Mouse (Mus musculus): ENCODE measurements at regions not wholly inside any gene's neighbourhood (a gene's known extent, or its start where the extent isn't known, plus 50 kb on each side); places are given as distances from the start of the nearest gene placed in this dataset.

GRCm38 (mm10) chr6:31285981-31286737 lies 112.4 kb upstream of the Mkln1 start:
- no peak for DNase-seq

GRCm38 (mm10) chr6:31287176-31287575 lies 111.4 kb upstream of the Mkln1 start:
- DNase-seq: no peak

- DNase-seq: no peak
These were observed 110.8 kb upstream of the Mkln1 start for GRCm38 (mm10) chr6:31287686-31288085.

GRCm38 (mm10) chr6:31288421-31289233 lies 109.9 kb upstream of the Mkln1 start:
- peak; percentile 42 for DNase-seq

- DNase-seq: no peak
These were observed 109.4 kb upstream of the Mkln1 start for GRCm38 (mm10) chr6:31289234-31289486.

GRCm38 (mm10) chr6:31292081-31292480 lies 106.5 kb upstream of the Mkln1 start:
- DNase-seq: no peak

- DNase-seq: no peak
These were observed 105.5 kb upstream of the Mkln1 start for GRCm38 (mm10) chr6:31293008-31293407.

- no peak for DNase-seq
These were observed 99.1 kb upstream of the Mkln1 start for GRCm38 (mm10) chr6:31299395-31299794.

GRCm38 (mm10) chr6:31305736-31306135 lies 92.8 kb upstream of the Mkln1 start:
- no peak for DNase-seq

GRCm38 (mm10) chr6:31307047-31307633 lies 91.4 kb upstream of the Mkln1 start:
- DNase-seq: no peak

GRCm38 (mm10) chr6:31307899-31308298 lies 90.6 kb upstream of the Mkln1 start:
- no peak for DNase-seq

- no peak for DNase-seq
These were observed 87.9 kb upstream of the Mkln1 start for GRCm38 (mm10) chr6:31310660-31311059.

GRCm38 (mm10) chr6:31313869-31314470 lies 84.6 kb upstream of the Mkln1 start:
- no peak for DNase-seq

- DNase-seq: peak; percentile 81
These were observed 80.8 kb upstream of the Mkln1 start for GRCm38 (mm10) chr6:31317741-31318225.

GRCm38 (mm10) chr6:31318506-31318905 lies 80.0 kb upstream of the Mkln1 start:
- peak; percentile 85 for DNase-seq

GRCm38 (mm10) chr6:31319431-31319830 lies 79.1 kb upstream of the Mkln1 start:
- no peak for DNase-seq

GRCm38 (mm10) chr6:31320141-31320830 lies 78.2 kb upstream of the Mkln1 start:
- DNase-seq: no peak

- peak; percentile 63 for DNase-seq
These were observed 77.3 kb upstream of the Mkln1 start for GRCm38 (mm10) chr6:31321066-31321846.

- peak; percentile 43 for DNase-seq
These were observed 76.6 kb upstream of the Mkln1 start for GRCm38 (mm10) chr6:31321902-31322301.

- no peak for DNase-seq
These were observed 75.0 kb upstream of the Mkln1 start for GRCm38 (mm10) chr6:31323228-31324190.

GRCm38 (mm10) chr6:31324717-31325116 lies 73.8 kb upstream of the Mkln1 start:
- no peak for DNase-seq

Data from lung, postnatal 36 days (tissue).